Mouse (Mus musculus) Muller cell, postnatal 12 days (primary cell): ENCODE measurements at regions not wholly inside any gene's neighbourhood (a gene's known extent, or its start where the extent isn't known, plus 50 kb on each side); places are given as distances from the start of the nearest gene placed in this dataset.

Experiments
- DNase-seq: peaks from one replicate; pipeline ENCODE4 v3.0.0-alpha.2; 2015; ENCODE audit errors: inconsistent ontology term

DNA sequence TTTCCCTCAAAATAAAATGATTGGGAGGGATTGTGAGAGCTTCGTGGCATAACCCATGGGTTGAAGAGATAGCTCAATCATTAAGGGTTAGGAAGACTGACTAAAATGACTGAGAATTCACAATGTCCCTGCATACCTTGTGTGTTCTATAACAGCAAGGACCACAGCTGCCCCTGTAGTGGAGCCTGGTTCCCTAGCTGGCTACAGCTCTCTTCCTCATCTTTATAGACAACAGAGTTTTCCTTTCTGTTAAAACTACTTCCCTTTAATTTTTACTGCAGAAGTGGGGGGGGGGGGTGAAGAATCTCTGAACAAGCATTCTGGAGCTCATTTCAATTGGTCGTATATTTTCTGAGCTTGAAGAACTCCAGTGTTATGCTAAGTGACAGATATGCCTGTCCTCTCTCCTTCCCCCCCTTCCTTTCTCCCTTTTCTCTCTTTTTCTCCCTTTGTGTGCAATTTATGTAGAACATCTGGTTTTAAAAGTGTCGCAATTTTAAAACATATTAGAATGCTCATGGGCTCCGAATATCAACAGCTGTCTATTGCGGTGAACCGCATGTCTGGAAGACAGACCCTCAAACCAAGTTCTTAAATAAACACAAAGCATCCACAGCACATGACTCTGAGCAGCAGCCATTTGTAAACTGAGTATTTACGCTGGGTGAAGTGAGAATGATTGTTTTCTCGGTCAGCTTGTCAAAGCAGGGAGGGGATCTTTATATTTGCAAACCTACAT is 222.0 kb upstream of the Maf start:
- DNase-seq, result no peak

DNA sequence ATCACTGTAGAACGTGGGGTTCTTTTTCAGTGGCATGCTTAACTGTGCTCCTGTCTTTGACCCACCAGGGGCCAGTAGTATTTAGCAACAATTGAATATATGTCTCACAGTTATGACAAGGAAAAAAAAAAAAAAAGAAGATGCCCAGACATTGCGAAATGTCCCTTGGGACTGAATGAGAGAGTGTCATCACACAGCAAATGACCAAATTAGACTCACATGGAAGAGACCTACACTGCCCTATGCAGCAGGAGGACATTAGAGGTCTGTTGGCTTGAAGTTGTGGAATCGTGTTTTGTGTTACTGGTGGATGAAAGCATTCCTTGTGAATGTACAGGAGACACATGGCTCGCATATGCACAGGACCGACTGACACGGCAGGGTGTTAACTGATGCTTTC is 214.3 kb upstream of the Maf start:
- DNase-seq, result no peak

DNA sequence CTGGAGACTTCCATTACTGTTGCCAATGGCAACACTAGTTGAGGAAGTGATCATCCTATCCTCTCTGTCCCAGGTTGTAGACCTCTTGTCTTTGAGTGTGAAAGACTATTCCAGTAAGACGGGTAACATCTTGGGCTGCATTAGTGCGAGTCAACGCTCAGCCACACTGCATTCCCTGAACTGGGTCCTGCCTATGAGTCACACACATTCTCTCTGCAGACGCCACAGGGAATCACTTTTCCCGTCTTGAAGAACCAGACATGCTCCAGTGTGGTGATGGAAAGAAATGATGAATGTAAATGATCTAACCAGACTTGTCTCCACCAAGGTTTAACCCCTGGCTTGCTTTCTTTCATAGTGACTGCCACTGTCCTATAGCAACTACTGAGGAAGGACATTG is 199.1 kb upstream of the Maf start:
- peak; percentile 27 for DNase-seq

DNA sequence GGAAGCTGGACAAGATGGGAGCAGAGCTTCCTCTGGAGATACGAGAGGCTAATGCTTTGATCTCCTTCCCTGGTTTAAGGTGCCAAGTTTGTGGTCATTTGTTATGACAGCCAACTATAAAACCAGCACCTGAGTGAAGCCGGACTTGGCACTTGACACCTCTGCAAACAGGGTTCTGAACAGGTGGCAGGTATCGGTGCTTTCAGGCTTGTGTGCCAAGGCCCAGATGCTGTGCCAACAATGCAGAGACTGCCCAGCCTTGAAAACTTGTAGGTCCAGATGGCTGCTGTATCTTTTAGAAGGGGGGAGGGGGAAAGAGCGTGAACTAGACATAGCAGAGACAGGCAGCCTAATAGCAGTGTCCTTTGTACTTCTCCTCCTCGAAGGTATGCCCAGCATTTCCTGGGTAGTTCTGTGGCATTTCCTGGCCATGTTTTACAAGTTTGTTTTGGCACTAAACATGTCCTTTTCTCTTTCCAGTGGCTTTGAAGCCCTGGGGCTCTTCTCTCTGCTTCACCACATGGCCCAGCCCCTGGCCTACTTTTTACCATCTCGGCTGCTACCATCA is 196.3 kb upstream of the Maf start:
- peak; percentile 92 for DNase-seq

DNA sequence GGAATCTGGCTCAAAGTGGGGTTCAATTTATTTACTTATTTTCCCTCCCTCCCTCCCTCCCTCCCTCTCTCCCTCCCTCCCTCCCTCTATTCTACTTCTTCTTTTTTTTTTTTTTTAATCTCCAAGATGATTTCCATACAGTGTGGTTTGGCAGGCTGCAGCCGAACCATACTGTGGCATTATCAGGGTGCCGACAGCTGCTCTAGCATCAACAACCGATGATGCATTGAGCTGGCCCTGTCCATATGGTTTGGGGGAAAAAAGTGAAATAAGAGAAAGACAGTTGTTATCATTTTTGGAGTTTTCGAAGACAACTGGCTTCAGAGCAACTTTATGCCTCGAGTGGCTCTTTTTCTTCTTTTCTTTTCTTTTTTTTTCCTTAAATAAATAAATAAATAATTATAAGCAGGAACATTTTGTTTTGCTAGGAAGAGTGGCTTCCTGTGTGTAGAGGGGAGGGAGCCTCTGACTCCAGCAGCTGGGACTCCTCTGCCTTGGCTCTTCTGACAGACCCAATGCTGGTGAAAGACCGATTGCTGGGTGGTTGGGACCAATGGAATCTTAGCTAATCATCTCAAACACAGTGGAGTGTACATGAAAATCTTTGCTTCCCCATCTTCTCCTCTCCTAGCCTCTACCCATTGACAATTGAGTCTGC is 190.1 kb upstream of the Maf start:
- DNase-seq, result no peak

DNA sequence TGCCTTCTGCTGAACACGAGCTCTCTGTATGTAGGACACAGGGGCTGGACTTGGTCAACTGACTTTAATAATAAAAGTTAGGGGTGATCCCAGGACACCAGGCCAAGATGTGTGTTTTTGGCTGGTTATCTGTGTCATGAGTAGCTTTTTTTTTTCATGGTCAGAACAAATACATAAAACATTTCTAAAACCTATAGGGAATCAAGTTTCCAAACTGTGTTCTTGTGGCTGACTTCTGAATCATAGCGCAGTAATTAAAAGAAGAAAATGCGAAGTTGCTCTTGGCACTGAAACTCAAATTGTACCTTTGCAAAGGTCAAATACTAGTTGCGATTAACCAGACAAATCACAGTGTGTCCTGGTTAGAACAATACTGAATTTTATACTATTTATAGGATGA is 189.5 kb upstream of the Maf start:
- DNase-seq, result no peak

DNA sequence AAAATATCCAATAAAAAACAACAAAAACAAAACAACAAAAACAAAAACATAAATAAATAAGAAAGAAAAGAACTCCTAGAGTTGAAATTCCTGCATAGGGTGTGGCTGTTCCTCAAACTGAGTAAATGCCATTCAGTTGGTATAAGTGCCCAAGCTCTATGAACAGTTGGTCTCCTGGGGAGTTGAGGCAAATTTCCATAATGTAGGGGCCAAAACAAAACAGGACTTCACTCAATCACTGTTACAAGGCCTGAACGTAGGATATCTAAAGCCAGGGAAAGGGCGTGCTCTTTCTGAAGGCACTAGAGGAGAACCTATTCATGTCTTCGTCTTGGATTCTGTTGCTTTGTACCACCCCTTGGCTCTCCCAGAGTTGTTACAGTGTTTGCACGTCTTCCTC is 188.5 kb upstream of the Maf start:
- DNase-seq, result no peak

DNA sequence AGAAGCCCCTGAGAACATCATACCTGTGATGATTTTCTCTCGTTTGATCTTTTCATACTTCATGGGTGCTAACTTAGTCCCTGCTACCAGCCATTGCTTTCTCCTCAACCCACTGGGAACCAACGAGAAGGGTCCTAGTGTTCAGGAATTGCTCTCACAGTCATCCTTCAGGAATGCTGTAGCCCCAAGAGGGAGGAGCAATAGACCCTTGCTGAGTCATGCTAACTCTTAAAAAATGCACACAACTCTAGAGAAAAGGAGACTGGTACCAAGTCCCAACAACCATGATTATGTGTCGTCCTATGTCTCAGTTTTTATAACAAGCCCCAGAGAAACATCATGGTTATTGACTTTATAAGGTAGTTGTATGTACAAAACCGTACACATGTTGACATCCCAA is 180.7 kb upstream of the Maf start:
- DNase-seq, result peak; percentile 18

DNA sequence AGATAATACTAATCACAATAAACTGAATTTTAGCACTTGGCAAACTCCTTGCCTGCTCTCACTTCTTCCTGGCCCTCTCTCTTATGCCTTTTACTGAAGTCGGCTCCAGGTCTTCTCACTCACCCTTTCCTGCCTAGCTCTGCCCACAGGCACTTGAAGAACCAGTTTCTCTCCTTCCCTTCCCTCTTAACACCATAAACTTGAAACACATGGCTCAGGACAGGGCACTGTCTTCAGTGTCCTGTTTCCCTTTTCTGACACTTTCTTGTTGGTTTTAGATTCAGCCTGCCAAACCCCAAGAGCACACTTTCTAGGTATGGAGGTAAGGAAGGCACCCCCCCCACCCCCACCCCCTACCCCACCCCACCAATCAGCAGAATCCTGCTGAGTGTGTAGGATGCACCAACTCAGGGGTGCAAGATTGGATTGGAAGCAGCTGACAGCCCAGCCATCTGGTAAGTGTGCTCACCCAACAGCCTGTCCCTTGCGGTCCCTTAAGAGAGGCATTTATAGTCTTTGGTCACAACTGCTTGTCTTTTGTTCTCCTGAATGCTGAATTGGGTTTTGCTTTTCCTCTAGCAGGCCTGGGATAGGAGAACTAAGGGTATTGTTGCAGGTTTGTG is 177.6 kb upstream of the Maf start:
- no peak for DNase-seq

DNA sequence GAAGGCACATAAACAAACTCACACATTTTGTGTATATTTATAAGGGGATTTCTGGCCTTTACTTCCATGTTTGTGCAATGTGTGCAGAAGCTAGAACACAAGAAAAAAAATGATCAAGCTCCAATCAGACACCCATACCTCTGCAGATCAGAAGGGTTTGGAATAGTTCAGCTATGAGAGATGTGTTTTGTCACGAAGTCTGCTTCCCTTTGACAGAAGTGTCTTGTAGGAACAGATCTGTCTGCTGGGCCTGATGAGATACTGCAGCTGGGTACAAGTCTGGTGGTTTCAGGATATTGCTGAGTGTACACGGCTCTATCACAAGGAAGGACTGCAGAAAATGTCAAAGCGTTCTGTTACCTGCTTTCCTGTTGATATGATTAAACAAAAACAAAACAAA is 176.2 kb upstream of the Maf start:
- DNase-seq, result no peak

DNA sequence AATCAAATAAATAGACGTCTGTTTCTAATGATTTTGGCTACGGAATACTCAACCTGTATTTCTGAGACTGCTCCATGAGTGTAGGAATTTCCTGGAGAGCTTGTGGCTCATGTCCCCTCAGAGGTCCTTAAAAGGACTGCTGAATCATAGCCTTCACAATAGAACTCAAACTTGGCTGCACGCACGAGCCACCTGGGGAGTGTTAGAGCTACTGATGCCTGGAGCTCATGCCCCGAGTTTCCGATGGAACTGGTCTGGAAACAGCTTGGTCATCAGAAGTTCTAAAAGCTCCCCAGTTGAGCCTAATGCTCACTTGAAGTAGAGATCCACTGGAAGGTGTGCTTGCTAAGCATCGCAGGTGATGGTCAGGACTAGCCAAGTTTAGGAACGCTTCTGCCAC is 174.3 kb upstream of the Maf start:
- DNase-seq, result peak; percentile 31

DNA sequence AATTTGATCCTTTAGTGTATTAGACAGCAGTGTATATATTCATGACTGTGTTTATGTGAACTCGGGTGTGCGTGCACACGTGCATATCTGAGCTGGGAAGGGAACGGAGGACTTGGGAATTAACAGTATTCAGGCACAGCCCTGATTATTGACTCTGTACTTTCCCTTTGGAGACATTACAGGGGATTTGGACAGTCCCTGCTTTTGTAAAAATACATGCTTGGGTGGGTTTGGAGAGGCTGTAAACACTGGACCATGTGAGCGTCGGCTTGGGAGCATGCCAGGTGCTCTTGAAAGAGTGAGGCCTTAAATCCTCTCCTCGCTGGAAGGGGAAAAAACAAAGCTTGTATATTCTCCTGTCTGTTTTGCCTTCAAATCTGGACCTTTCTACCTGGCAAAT is 167.2 kb upstream of the Maf start:
- DNase-seq, result peak; percentile 49

DNA sequence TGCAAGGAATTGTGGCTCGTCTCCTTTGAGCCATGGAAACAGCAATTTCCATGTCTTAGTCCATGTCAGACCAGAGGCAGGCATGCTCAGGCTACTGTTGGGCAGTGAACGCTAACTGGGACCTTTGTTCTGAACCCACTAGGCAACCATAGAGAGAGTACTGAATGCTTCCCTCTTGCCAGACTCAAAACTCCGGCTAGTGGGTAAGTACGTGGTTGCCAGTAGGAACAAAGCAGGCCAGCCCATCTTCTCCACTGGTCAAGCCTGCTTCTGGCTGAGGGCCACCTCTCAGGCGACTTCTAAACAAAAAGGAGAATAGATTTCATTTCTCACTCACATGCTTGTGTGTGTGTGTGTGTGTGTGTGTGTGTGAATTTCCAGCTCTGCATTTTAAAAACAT is 163.8 kb upstream of the Maf start:
- peak; percentile 47 for DNase-seq

DNA sequence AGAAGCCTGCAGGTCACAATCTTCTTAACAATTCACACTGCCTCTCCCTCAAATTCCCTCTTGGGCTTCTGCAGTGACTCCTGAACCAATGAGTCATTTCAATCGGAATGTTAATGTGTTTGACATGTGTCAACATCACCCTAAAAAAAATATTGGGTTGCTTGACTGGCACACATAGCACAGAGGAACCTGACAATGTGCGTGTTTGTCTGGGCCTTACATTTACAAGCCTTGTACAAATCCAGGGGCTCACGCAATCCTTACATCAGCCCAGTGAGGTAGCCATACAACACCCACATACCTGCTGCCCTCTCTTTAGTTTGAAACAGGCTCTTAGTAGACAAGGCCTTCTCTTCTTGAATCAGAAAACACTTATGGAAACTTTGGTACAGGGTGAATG is 153.8 kb upstream of the Maf start:
- DNase-seq, result no peak

DNA sequence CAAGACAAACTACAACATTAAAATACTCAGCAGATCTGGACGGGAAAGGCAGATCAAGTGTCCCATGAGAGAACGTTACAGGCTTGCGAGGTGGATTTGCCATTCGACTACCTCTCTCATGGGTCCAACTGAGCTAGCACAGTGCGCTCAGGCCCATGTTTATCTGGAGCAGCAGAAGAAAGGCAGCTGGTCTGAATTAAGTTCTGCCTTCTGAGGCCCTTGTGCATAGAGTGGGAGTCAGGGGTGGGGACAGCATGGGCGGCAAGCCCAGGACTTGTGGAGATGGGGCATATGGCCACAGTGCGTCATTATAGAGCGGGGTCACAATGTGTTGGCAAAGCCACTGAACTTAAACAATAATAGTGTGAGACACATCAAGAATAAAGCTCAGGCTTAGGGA is 151.8 kb upstream of the Maf start:
- no peak for DNase-seq

DNA sequence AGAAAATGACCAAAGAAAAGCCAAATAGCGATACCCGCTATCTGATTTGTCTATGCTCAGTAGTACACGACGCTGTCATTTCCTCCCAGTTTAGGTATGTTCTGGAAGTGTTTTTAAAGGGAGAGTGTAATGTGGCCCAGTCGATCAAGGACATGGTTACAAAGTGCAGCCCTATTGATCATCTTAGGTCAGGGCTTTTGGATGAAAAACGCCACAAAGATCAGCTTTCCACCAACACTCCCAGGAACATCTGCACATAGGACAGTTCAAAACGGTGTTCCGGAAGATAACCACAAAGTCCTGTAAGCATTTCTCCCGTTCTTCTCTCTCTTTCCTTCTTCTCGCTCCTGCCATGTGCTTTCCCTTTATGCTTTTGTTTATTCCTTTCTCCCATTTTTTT is 149.2 kb upstream of the Maf start:
- DNase-seq, result no peak

DNA sequence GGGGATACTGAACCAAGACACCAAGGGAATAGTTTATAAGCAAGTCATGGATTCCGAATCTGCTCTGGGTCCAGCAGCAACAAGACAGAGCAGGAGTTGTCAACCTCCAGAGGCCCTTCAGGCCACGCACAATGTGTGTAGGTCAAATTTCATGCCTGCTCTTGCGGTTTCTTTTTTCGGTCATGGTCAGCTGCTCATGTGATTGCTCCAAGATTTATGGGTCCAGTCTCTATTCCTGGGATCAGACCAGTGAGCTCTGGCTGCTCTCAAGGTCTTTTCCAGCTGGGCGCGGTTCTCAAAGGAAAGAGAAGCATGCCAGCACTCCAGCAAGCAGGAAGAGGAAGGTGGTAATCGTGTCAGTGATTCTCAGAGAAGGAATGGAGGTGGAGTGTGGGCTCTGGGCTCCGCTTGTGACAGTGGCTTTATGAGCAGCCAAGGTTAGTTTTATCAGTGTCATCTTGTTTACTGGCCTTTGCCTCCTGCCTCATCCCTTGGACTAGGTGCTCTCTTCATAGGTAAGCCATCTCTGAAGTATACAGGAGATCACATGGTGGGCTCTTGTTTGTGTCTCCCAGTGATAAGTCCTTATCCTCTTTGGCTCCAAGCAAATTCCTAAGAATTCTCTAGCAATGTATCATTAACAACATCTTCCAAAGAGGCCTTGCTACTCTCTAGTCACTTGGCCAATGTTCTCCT is 148.5 kb upstream of the Maf start:
- DNase-seq, result no peak

DNA sequence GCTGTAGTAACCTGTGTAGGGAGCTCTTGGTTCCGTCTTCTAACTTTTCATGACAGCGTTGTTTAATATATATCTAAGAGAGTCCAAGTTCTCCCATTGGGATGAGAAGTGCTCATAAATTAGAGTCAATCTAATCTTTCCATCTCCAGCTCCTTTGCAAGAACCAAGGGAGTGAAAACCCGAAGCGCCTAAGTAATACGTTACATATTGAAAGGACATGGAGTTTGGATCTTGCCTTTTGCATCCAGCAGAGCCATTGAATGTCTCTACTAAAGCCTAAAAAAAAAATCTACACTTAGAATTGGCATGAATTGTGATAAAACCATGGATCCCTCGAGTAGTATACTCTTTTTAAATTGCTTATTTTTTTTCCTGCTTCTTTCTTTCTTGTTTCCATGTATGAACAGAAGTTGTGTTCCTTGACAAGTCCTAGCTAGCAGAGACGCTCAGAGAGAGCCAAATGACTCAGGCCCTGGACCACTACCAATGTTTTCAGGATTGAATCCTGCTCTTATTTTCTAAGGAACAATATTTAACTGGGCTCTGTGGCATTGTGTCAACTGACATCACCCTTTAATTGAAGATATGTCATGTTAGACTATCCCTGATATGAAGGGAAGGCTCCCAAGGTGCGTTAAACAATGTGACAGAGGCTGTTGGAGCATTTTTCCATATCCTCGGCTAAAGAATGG is 146.8 kb upstream of the Maf start:
- DNase-seq, result peak; percentile 53

DNA sequence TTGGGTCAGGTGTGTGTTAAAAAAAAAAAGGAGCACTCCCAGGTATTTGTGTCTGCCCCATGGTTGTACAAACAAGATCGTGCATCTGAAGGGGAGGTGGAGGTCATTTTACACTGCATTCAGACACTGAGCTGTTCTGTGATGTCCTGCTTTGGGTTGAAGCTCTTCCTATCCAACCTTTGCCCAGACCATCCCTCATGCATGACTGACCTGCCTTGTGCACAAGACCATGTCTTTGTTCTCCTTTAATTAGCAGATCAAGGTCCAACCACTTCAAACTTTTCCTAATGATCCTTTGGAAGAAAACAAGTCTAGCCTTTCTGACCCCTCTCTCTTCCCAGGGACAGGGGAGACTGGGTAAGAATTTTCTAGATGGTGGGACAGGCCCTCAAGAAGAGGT is 143.0 kb upstream of the Maf start:
- peak; percentile 12 for DNase-seq

DNA sequence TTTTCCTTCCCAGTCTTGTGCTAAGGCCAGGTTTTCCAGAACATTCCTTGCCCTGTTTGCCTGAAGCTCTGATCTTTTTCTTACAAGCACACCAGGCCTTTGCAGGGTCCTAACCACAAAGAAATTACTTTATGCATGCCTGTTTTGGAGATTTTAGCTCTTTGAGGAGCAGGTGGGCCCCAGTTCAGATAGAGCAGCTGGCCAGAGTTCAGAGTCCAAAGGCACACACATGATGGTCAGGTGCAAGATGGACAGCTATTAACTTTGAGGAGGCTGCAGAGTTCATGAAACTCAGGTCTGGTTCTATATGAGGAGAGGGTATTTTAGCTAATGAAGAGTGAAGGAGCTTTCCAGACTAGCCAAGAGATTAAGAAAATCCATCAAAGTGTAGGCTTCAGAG is 125.8 kb upstream of the Maf start:
- DNase-seq, result no peak

DNA sequence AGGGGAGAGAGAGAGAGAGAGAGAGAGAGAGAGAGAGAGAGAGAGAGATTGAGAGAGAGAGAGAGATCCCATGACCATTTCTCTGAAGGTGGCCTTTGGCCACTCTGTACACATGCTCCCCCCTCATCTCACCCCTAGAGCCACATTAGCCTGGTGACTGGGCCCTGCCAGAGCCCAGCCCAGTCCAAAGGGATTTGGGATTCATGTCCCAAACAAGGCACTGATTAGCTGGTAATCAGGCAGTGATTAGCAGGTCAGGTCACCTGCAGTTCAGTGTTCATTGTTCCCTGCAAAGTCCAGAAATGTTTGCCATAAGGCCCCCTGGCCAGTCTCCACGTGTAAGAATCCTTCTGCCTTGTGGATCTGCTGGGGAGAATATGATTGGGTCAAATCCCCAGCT is 124.1 kb upstream of the Maf start:
- DNase-seq, result no peak
